Mouse (Mus musculus): ENCODE measurements around the gene Rab11b.

The Rab11b gene

GRCm38 (mm10) chr17:33717246-33717645 lies 43.1 kb downstream of the Rab11b start:
- DNase-seq (ENCODE audit: low read depth): no peak

GRCm38 (mm10) chr17:33714779-33715178 lies 45.6 kb downstream of the Rab11b start:
- no peak for DNase-seq (ENCODE audit: low read depth)

DNA sequence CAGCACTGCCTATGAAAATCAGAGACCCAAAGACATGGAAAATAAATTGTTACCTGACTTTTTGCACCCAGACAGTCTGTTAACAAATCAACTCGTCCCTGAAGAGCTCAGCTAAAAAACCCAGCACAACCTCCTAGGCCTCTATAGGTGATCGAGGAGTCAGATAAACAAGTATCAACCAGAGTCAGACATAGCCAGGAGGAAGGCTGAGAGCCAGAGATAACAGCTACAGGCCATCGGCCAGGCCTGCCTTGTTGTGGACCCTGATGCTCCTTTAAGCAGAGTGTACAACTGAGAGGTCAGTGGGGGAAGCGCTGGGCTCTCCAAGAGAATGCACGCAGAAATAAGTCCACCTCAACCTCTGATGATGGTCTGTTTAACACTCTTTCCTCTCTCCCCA lies 47.1 kb downstream of the Rab11b start:
- no peak for DNase-seq (ENCODE audit: low read depth)

GRCm38 (mm10) chr17:33709834-33710233 lies 50.5 kb downstream of the Rab11b start:
- no peak for DNase-seq (ENCODE audit: low read depth)

DNA sequence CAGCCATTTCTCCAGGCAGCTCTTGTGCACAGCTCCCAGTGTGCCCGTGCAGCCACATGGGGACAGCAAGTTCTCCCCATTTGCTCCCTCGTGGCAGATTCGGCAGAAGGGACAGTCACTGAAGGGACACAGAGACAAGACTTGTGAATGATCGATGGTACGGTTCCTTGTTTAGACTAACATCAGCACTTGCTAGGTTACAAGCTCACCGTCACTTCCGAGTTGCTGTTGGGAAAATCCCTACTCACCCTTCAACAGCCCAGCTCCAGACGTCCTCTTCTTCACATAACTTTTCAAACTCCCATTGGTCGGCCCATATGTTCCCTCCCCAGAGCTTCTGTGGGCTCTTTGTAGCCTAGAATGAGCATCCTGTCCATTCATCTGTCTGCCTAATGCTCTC lies 57.2 kb downstream of the Rab11b start:
- no peak for DNase-seq (ENCODE audit: low read depth)

DNA sequence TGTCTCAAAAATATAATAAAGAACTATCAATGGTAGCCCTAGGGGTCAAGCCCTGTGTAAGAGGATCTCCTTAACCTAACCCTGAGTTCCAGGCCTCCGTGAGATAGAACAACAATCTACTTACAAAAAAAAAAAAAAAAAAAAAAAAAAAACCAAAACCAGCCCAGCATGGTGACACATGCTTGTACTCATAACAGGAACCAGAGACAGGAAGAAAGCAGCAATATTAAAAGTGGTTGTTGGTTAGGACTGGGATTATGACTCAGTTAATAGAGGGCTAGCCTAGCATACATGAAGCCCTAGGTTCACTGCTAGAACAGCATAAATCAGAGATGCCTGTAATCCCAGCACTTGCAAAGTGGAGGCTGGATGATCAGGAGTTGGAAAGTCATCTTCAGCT lies 58.2 kb downstream of the Rab11b start:
- DNase-seq (ENCODE audit: low read depth): no peak

DNA sequence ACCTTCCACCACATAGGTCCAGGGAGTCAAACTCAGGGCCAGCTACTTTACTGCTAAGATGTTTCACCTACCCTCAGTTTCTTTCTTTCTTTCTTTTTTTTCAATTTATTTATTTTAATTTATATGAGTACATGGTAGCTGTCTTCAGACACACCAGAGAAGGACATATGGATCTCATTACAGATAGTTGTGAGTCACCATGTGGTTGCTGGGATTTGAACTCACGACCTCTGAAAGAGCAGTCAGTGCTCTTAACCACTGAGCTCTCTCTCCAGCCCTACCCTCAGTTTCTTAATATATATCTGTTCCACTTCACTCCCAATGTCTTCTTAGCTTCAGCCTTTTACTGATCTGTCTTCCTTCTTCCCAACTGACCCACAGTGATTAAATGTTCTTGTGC lies 64.9 kb downstream of the Rab11b start:
- DNase-seq (ENCODE audit: low read depth): no peak
